Mouse (Mus musculus): ENCODE data around the gene Ogfrl1. TPM values are rescaled to one million over a fixed set of nuclear protein-coding genes. Genes with fewer than 3 reads are reported as not detected.
A peak's percentile ranks its signal among the peaks of the same experiment; 100 is the strongest.
"Not testable (repeated sequence)": the region's sequence is repeated elsewhere in the genome, so short reads cannot be mapped to it uniquely, and the experiment has no call there.

The Ogfrl1 gene
- 1 to 10 TPM; 5.3 to 5.8 TPM for total RNA-seq (2021)
- long read RNA-seq, experiment 1, full-length matches to known transcripts = 6 of 30 reads
- long read RNA-seq, experiment 1, partial matches to known transcripts = 0 of 30 reads
- long read RNA-seq, experiment 1, other reads (novel, unspliced or antisense) = 24 of 30 reads
- long read RNA-seq, experiment 2, full-length matches to known transcripts = 9 of 25 reads
- long read RNA-seq, experiment 2, partial matches to known transcripts = 0 of 25 reads
- long read RNA-seq, experiment 2, other reads (novel, unspliced or antisense) = 16 of 25 reads

- intact Hi-C loops (cut with DNase I) = no loop called here
- no peak for DNase-seq
Observed at GRCm38 (mm10) chr1:23397623-23398022, at the start of gene Ogfrl1. Gene Ogfrl1, minus strand, starts transcription at chr1:23397772.

GRCm38 (mm10) chr1:23445736-23446424, 48.3 kb upstream of the Ogfrl1 start:
- intact Hi-C loops (cut with DNase I) = no loop called here
- no peak for DNase-seq

- DNase-seq = no peak
Observed at GRCm38 (mm10) chr1:23433612-23434011, 36.0 kb upstream of the Ogfrl1 start.

GRCm38 (mm10) chr1:23426447-23426846, 28.9 kb upstream of the Ogfrl1 start:
- intact Hi-C loops (cut with DNase I) = no loop called here
- no peak for DNase-seq

More at GRCm38 (mm10) chr1:23433612-23434011, 36.0 kb upstream of the Ogfrl1 start:
- intact Hi-C loops (cut with DNase I) = no loop called here

- intact Hi-C loops (cut with DNase I) = no loop called here
- no peak for DNase-seq
Observed at GRCm38 (mm10) chr1:23418941-23419340, 21.4 kb upstream of the Ogfrl1 start.

- intact Hi-C loops (cut with DNase I) = no loop called here
- no peak for DNase-seq
Observed at GRCm38 (mm10) chr1:23418059-23418458, 20.5 kb upstream of the Ogfrl1 start.

GRCm38 (mm10) chr1:23417562-23417961, 20.0 kb upstream of the Ogfrl1 start:
- intact Hi-C loops (cut with DNase I) = no loop called here
- no peak for DNase-seq

GRCm38 (mm10) chr1:23411533-23411932, 14.0 kb upstream of the Ogfrl1 start:
- intact Hi-C loops (cut with DNase I) = no loop called here
- no peak for DNase-seq

GRCm38 (mm10) chr1:23409960-23410359, 12.4 kb upstream of the Ogfrl1 start:
- intact Hi-C loops (cut with DNase I) = no loop called here
- DNase-seq = no peak

GRCm38 (mm10) chr1:23402401-23402800, 4.8 kb upstream of the Ogfrl1 start:
- no peak for DNase-seq
- intact Hi-C loops (cut with DNase I) = no loop called here

- intact Hi-C loops (cut with DNase I) = no loop called here
Observed at GRCm38 (mm10) chr1:23399552-23399951, 2.0 kb upstream of the Ogfrl1 start.

GRCm38 (mm10) chr1:23394356-23394755, 3.2 kb downstream of the Ogfrl1 start:
- DNase-seq; intact Hi-C loops (cut with DNase I): not testable (repeated sequence)

More at GRCm38 (mm10) chr1:23399552-23399951, 2.0 kb upstream of the Ogfrl1 start:
- DNase-seq = no peak

GRCm38 (mm10) chr1:23391744-23392143, 5.8 kb downstream of the Ogfrl1 start:
- intact Hi-C loops (cut with DNase I) = no loop called here
- DNase-seq = no peak

- no peak for DNase-seq
- intact Hi-C loops (cut with DNase I) = no loop called here
Observed at GRCm38 (mm10) chr1:23384326-23384725, 13.2 kb downstream of the Ogfrl1 start.

GRCm38 (mm10) chr1:23382806-23383653, 14.5 kb downstream of the Ogfrl1 start:
- peak; percentile 98 for DNase-seq
- intact Hi-C loops (cut with DNase I) = no loop called here

GRCm38 (mm10) chr1:23382461-23382805, 15.1 kb downstream of the Ogfrl1 start:
- intact Hi-C loops (cut with DNase I) = no loop called here
- peak in 1 of 2 experiments; percentile 4 for DNase-seq

- intact Hi-C loops (cut with DNase I) = no loop called here
Observed at GRCm38 (mm10) chr1:23382037-23382436, 15.5 kb downstream of the Ogfrl1 start.

GRCm38 (mm10) chr1:23379911-23380740, 17.4 kb downstream of the Ogfrl1 start:
- intact Hi-C loops (cut with DNase I) = no loop called here

More at GRCm38 (mm10) chr1:23382037-23382436, 15.5 kb downstream of the Ogfrl1 start:
- no peak for DNase-seq

GRCm38 (mm10) chr1:23379321-23379720, 18.3 kb downstream of the Ogfrl1 start:
- intact Hi-C loops (cut with DNase I) = no loop called here
- DNase-seq = no peak

More at GRCm38 (mm10) chr1:23379911-23380740, 17.4 kb downstream of the Ogfrl1 start:
- no peak for DNase-seq

GRCm38 (mm10) chr1:23377572-23377971, 20.0 kb downstream of the Ogfrl1 start:
- no peak for DNase-seq
- intact Hi-C loops (cut with DNase I) = no loop called here
